Mouse (Mus musculus) cerebral cortex, adult 2 months (tissue): ENCODE measurements around the gene Myo16.

Experiments
- WGBS: fragments of 180-500 bp; shearing (Covaris S2); methylation state at CpG from one replicate; pipeline ENCODE4 v1.1.7; 2018; 5-methylcytosine and 5-hydroxymethylcytosine counted together

Gene Myo16

GRCm38 (mm10) chr8:10304721-10305120 is 151.0 kb downstream of the Myo16 start:
- WGBS, result 85% methylated on average over 1 of the region's 1 CpGs

GRCm38 (mm10) chr8:10307345-10307744 is 153.6 kb downstream of the Myo16 start:
- whole genome bisulfite sequencing, result 73% methylated on average over 6 of the region's 6 CpGs

GRCm38 (mm10) chr8:10307770-10308476 is 154.2 kb downstream of the Myo16 start:
- WGBS, result 37% methylated on average over 12 of the region's 12 CpGs

- WGBS, result 96% methylated on average over 2 of the region's 2 CpGs
These were observed 156.8 kb downstream of the Myo16 start for GRCm38 (mm10) chr8:10310470-10310869.

- 80% methylated on average over 10 of the region's 10 CpGs for WGBS
These were observed 158.6 kb downstream of the Myo16 start for GRCm38 (mm10) chr8:10312316-10312715.

- WGBS, result 57% methylated on average over 5 of the region's 5 CpGs
These were observed 162.5 kb downstream of the Myo16 start for GRCm38 (mm10) chr8:10316201-10316600.

- whole genome bisulfite sequencing, result 69% methylated on average over 7 of the region's 7 CpGs
These were observed 164.4 kb downstream of the Myo16 start for GRCm38 (mm10) chr8:10318103-10318502.

- WGBS, result 91% methylated on average over 1 of the region's 1 CpGs
These were observed 196.7 kb downstream of the Myo16 start for GRCm38 (mm10) chr8:10350451-10350850.

- 58% methylated on average over 4 of the region's 4 CpGs for WGBS
These were observed 205.0 kb downstream of the Myo16 start for GRCm38 (mm10) chr8:10358711-10359110.

- 90% methylated on average over 2 of the region's 2 CpGs for WGBS
These were observed 209.2 kb downstream of the Myo16 start for GRCm38 (mm10) chr8:10362949-10363348.

GRCm38 (mm10) chr8:10363654-10364406 is 210.1 kb downstream of the Myo16 start:
- 71% methylated on average over 13 of the region's 13 CpGs for WGBS

- WGBS, result 92% methylated on average over 9 of the region's 9 CpGs
These were observed 212.4 kb downstream of the Myo16 start for GRCm38 (mm10) chr8:10366141-10366540.

GRCm38 (mm10) chr8:10372571-10372970 is 218.9 kb downstream of the Myo16 start:
- 91% methylated on average over 2 of the region's 2 CpGs for WGBS

- WGBS, result 76% methylated on average over 1 of the region's 1 CpGs
These were observed 233.4 kb downstream of the Myo16 start for GRCm38 (mm10) chr8:10387143-10387542.

- 63% methylated on average over 7 of the region's 7 CpGs for WGBS
These were observed 237.5 kb downstream of the Myo16 start for GRCm38 (mm10) chr8:10391096-10391683.

GRCm38 (mm10) chr8:10391913-10392312 is 238.2 kb downstream of the Myo16 start:
- 57% methylated on average over 6 of the region's 6 CpGs for WGBS

GRCm38 (mm10) chr8:10394506-10394905 is 240.8 kb downstream of the Myo16 start:
- 74% methylated on average over 2 of the region's 2 CpGs for WGBS

- WGBS, result 82% methylated on average over 7 of the region's 7 CpGs
These were observed 241.4 kb downstream of the Myo16 start for GRCm38 (mm10) chr8:10395146-10395545.

- WGBS, result 5% methylated on average over 4 of the region's 4 CpGs
These were observed 248.9 kb downstream of the Myo16 start for GRCm38 (mm10) chr8:10402606-10403005.

- WGBS, result 47% methylated on average over 8 of the region's 8 CpGs
These were observed 251.8 kb downstream of the Myo16 start for GRCm38 (mm10) chr8:10405469-10405868.

GRCm38 (mm10) chr8:10409043-10409442 is 255.3 kb downstream of the Myo16 start:
- WGBS, result 91% methylated on average over 9 of the region's 9 CpGs

GRCm38 (mm10) chr8:10411511-10411910 is 257.8 kb downstream of the Myo16 start:
- WGBS, result 50% methylated on average over 4 of the region's 4 CpGs

- WGBS, result 85% methylated on average over 8 of the region's 8 CpGs
These were observed 260.2 kb downstream of the Myo16 start for GRCm38 (mm10) chr8:10413881-10414280.
